Mouse (Mus musculus): ENCODE results near the gene Zfp2. TPM values are rescaled to one million over a fixed set of nuclear protein-coding genes. Genes with fewer than 3 reads are reported as not detected.

Zfp2 gene
- 4.2 and 4.9 TPM in 2 replicates for polyA plus RNA-seq (2011; ENCODE audit: insufficient read length, low read depth, missing spikeins)

DNA sequence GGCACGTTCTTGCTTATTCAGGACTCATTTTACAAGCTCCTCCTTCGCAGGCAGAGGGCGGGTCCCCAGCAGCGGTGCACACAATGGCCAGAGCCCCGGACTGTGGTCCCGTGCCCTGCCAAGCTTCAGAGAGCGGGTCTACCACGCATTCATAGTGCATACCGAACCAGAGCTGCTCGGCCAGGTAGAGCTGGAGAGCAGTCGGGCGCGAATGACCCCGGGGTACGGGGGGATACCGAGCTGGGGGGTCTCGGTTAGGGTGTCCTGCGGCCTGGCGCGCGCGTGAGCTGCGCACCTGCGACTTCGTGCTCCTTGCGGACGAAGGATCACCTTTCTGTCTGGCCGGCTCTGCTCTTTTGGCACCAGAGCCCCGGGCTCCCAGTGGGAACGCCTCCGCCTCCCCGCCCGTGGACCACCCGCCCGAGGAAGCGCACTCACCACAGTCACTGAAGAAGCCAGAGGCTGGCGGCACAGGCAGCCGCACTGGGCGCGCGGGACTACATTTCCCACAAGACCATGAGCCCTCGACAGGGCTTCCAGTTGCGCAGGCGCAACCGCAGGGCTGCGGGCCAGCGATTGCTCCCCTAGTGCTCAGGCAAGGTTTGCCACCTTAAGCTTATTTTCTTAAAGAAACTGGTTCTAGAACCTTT, at the start of gene Zfp2:
Gene Zfp2 (minus strand): TSS at position 495 of the 650 bp plus-strand sequence.
- Histone ChIP-seq H3K4me3 (ENCODE audit: insufficient read depth, low read length) (peak within 1 kb of the TSS; percentile 96), H3K4me1 (ENCODE audit: control insufficient read depth, insufficient read depth, low read length) (no peaks in the 10 kb centered on the region; the same call in 1 of the 2 replicates), H3K27ac (ENCODE audit: insufficient read depth, low read length) (no peak within 1 kb of the TSS)
- TF ChIP-seq POLR2A (IDR thresholded peaks at IDR 0.05; ENCODE audit: low read depth, low read length) (peak; percentile 62), CTCF (IDR thresholded peaks at IDR 0.05; ENCODE audit: borderline replicate concordance, insufficient read depth, low read length) (peak; percentile 38; the same call in 1 of the 2 replicates)

DNA sequence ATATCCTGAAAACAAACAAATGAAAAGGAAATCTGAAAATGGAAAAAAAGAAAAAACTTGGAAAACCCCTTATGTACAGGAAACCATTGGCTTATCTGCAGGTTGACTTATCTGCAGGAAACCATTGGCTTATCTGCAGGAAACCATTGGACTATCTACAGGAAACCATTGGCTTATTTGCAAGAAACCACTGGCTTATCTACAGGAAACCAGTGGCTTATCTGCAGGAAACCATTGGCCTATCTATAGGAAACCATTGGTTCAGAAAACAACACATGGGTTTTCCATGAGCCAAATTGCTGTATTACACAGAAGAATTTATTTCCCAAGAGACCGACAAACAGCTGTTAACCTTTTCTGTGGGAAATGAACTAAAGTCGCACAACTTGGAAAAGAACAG, 48.9 kb upstream of the Zfp2 start:
- TF ChIP-seq CTCF (IDR thresholded peaks at IDR 0.05; ENCODE audit: borderline replicate concordance, insufficient read depth, low read length) (no peak), POLR2A (IDR thresholded peaks at IDR 0.05; ENCODE audit: low read depth, low read length) (no peak)
- no peak overlapping the region for H3K4me3 ChIP-seq (ENCODE audit: insufficient read depth, low read length)

DNA sequence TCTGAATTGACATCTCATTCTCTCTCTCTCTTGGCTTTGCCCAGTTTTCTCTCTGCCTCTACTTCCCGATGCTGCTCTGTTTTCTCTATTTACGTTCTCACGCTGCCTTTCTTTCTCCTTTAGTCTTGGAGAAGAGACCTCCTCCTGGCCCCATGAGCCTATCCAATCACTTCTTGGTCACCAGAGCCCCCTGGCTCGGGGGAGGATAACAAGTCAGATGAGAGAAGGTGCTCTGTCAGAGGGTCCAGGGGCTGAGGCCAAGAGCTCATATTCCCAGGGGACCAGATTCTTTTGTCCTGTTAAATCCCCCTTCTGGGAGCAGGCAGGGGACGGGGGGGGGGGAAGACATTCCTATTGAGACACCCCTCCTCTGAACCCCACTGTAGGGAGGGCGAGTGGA, 37.7 kb upstream of the Zfp2 start, which contains the start of gene Prop1:
Gene Prop1 (minus strand): TSS at position 101 of the 400 bp plus-strand sequence.
- TF ChIP-seq CTCF (IDR thresholded peaks at IDR 0.05; ENCODE audit: borderline replicate concordance, insufficient read depth, low read length) (no peak), POLR2A (IDR thresholded peaks at IDR 0.05; ENCODE audit: low read depth, low read length) (no peak)
- Histone ChIP-seq H3K27ac (ENCODE audit: insufficient read depth, low read length) (no peak within 1 kb of the TSS), H3K4me3 (ENCODE audit: insufficient read depth, low read length) (no peak within 1 kb of the TSS), H3K4me1 (ENCODE audit: control insufficient read depth, insufficient read depth, low read length) (no peaks in the 10 kb centered on the region)

More for the DNA sequence above, 48.9 kb upstream of the Zfp2 start:
- Histone ChIP-seq H3K4me1 (ENCODE audit: control insufficient read depth, insufficient read depth, low read length) (no peaks in the 10 kb centered on the region), H3K27ac (ENCODE audit: insufficient read depth, low read length) (no peak overlapping the region)

DNA sequence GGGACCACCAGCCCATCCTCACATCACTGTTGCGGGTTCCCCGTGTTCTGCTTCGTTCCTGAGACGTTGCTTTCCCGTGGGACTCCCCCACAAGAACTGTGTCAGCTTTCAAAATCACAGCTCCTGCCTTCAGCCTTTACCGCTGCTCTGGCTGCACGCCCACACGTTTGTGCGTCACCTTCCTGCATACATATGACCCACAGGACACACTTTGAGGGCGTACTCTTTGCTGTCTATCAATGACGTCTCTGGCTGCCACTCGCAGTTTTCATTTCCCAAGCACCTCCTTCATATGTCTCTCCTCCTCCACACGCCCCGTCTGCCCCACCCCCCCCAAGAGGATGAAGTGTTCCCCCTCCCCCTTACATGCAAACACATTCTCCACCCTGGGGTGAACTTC, 36.3 kb upstream of the Zfp2 start:
- Histone ChIP-seq H3K4me1 (ENCODE audit: control insufficient read depth, insufficient read depth, low read length) (no peaks in the 10 kb centered on the region), H3K27ac (ENCODE audit: insufficient read depth, low read length) (no peak overlapping the region), H3K4me3 (ENCODE audit: insufficient read depth, low read length) (no peak overlapping the region)
- TF ChIP-seq POLR2A (IDR thresholded peaks at IDR 0.05; ENCODE audit: low read depth, low read length) (no peak), CTCF (IDR thresholded peaks at IDR 0.05; ENCODE audit: borderline replicate concordance, insufficient read depth, low read length) (no peak)

DNA sequence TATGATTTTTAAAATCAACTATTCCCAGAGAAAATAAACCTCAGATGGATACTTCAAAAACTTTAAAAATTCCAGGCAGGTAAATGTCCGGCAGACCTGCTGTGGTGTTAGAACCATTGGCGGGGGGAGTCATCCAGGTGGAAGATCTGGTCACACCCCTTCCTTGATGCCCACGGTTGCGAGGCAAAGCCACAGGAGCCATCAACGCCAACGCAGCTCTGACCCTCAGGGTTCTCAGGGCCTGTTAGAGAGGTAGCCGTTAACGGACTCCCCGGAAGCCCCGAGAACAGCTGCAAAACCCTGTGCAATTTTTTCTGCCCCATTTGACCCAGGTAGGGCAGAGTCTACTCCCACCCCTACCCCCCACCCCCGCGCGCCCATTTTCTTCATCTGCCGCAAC, 27.5 kb upstream of the Zfp2 start, which contains the start of gene 4933414I15Rik:
Gene 4933414I15Rik (minus strand): TSS at position 260 of the 400 bp plus-strand sequence.
- Histone ChIP-seq H3K4me1 (ENCODE audit: control insufficient read depth, insufficient read depth, low read length) (no peaks in the 10 kb centered on the region), H3K27ac (ENCODE audit: insufficient read depth, low read length) (no peak within 1 kb of the TSS), H3K4me3 (ENCODE audit: insufficient read depth, low read length) (no peak within 1 kb of the TSS)
- no peak for TF ChIP-seq POLR2A (IDR thresholded peaks at IDR 0.05; ENCODE audit: low read depth, low read length)
- no peak for TF ChIP-seq CTCF (IDR thresholded peaks at IDR 0.05; ENCODE audit: borderline replicate concordance, insufficient read depth, low read length)

DNA sequence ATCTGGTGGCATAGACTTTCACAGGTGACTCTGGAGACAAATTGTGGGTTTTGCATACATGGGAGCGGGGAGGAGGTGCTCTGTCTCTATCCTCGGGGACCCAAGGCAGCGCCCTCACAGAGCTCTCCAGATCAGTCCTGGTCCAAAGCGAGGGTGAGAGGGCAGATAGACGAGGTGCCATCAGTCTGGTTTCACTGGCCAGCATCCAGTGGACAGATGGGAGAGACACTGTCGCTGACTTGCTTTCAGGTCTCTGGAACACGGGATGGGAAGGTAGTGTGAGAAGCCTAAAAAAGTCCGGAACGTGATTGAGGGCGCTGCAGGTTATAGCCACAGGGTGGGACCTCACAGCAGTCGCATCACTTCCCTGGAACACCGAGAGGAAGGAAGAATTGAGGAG, 26.4 kb upstream of the Zfp2 start:
- Histone ChIP-seq H3K4me3 (ENCODE audit: insufficient read depth, low read length) (no peak overlapping the region), H3K4me1 (ENCODE audit: control insufficient read depth, insufficient read depth, low read length) (no peaks in the 10 kb centered on the region), H3K27ac (ENCODE audit: insufficient read depth, low read length) (no peak overlapping the region)
- TF ChIP-seq POLR2A (IDR thresholded peaks at IDR 0.05; ENCODE audit: low read depth, low read length) = no peak
- no peak for TF ChIP-seq CTCF (IDR thresholded peaks at IDR 0.05; ENCODE audit: borderline replicate concordance, insufficient read depth, low read length)

- H3K4me3 ChIP-seq (ENCODE audit: insufficient read depth, low read length) = no peak overlapping the region
- H3K27ac ChIP-seq (ENCODE audit: insufficient read depth, low read length) = no peak overlapping the region
- H3K4me1 ChIP-seq (ENCODE audit: control insufficient read depth, insufficient read depth, low read length) = no peaks in the 10 kb centered on the region
- TF ChIP-seq POLR2A (IDR thresholded peaks at IDR 0.05; ENCODE audit: low read depth, low read length) (no peak), CTCF (IDR thresholded peaks at IDR 0.05; ENCODE audit: borderline replicate concordance, insufficient read depth, low read length) (peak; percentile 48; the same call in 1 of the 2 replicates)
Measured at GRCm38 (mm10) chr11:50939621-50940366, 23.8 kb upstream of the Zfp2 start.

GRCm38 (mm10) chr11:50938435-50938834, 22.5 kb upstream of the Zfp2 start:
- TF ChIP-seq POLR2A (IDR thresholded peaks at IDR 0.05; ENCODE audit: low read depth, low read length) = no peak
- no peak for TF ChIP-seq CTCF (IDR thresholded peaks at IDR 0.05; ENCODE audit: borderline replicate concordance, insufficient read depth, low read length)
- no peak overlapping the region for H3K27ac ChIP-seq (ENCODE audit: insufficient read depth, low read length)
- H3K4me1 ChIP-seq (ENCODE audit: control insufficient read depth, insufficient read depth, low read length) = no peaks in the 10 kb centered on the region
- no peak overlapping the region for H3K4me3 ChIP-seq (ENCODE audit: insufficient read depth, low read length)

DNA sequence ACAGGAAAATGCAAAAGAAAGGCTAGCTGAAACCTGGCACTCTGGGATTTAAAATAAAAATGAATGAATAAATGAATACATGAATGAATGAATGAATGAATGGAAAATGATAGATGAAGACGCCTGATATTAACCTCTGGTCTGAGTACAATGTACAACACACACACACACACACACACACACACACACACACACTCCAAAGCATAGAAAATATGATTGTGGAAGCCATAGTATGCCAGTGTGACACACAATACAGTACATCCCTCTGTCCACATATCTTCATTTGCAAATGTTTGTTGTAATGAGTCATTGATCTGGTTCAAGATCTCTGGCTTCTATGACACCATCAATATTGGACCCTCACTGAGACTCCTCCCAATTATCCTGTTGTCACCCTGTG, 16.1 kb upstream of the Zfp2 start:
- Histone ChIP-seq H3K4me3 (ENCODE audit: insufficient read depth, low read length) (no peak overlapping the region), H3K27ac (ENCODE audit: insufficient read depth, low read length) (no peak overlapping the region), H3K4me1 (ENCODE audit: control insufficient read depth, insufficient read depth, low read length) (no peaks in the 10 kb centered on the region)
- TF ChIP-seq CTCF (IDR thresholded peaks at IDR 0.05; ENCODE audit: borderline replicate concordance, insufficient read depth, low read length) (no peak), POLR2A (IDR thresholded peaks at IDR 0.05; ENCODE audit: low read depth, low read length) (no peak)

DNA sequence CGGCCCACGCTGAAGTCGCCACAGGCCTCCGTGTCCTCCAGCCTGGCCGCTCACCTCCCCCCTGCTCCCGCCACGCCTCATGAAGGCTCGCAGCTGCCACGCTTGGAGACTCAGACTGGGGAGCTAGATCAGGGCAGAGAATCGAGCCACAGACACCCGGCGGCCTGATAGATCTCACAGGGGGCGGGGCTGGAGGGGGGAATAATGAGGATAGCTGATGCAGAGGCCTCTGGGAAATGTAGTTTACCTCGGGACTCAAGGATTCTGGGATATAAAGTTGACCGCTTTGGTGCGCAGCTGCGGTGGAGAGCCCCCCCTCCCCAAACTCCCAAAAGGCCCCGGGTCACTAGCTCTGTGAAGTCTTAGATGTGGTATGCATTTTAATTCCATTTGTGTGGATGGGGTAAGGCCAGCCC, 15.5 kb upstream of the Zfp2 start, which contains the start of gene Zfp354b:
Gene Zfp354b (minus strand): TSS at position 183 of the 416 bp plus-strand sequence.
- peak within 1 kb of the TSS; percentile 59 for H3K4me3 ChIP-seq (ENCODE audit: insufficient read depth, low read length)
- TF ChIP-seq POLR2A (IDR thresholded peaks at IDR 0.05; ENCODE audit: low read depth, low read length) (peak; percentile 64), CTCF (IDR thresholded peaks at IDR 0.05; ENCODE audit: borderline replicate concordance, insufficient read depth, low read length) (no peak)
- H3K4me1 ChIP-seq (ENCODE audit: control insufficient read depth, insufficient read depth, low read length) = no peaks in the 10 kb centered on the region
- H3K27ac ChIP-seq (ENCODE audit: insufficient read depth, low read length) = no peak within 1 kb of the TSS
